Mouse (Mus musculus) gastrocnemius, postnatal 4 days (tissue): ENCODE measurements around the gene Crym. TPM values are rescaled to one million over a fixed set of nuclear protein-coding genes. Genes with fewer than 3 reads are reported as not detected.

Source experiments
- DNase-seq, 2 experiments: peaks; one replicate each; pipeline ENCODE4 v3.0.0; 2021 to 2022; ENCODE audit warnings: low spot score in 2 of 2, mixed read lengths in 2 of 2
- total RNA-seq, 2 experiments: library from RNA; stranded (reverse); gene quantifications; 2 replicates each; pipeline ENCODE4 v1.2.3; 2021

The Crym gene
- total RNA-seq, 2 experiments from 2014 or later, result 20.3 to 22.2 TPM

GRCm38 (mm10) chr7:120163581-120164251, 38.2 kb downstream of the Crym start:
- no peak for DNase-seq

- DNase-seq, result no peak
Observed at GRCm38 (mm10) chr7:120158121-120158613, 43.7 kb downstream of the Crym start.

GRCm38 (mm10) chr7:120157575-120158061, 44.3 kb downstream of the Crym start:
- no peak for DNase-seq

- no peak for DNase-seq
Observed at GRCm38 (mm10) chr7:120156841-120157409, 45.0 kb downstream of the Crym start.

GRCm38 (mm10) chr7:120150898-120151297, 51.0 kb downstream of the Crym start:
- DNase-seq, result no peak

- no peak for DNase-seq
Observed at GRCm38 (mm10) chr7:120150257-120150656, 51.7 kb downstream of the Crym start.

GRCm38 (mm10) chr7:120145191-120145590, 56.7 kb downstream of the Crym start, which contains the start of gene Zp2:
TSS of gene Zp2 (minus strand) at chr7:120145291.
- DNase-seq, result no peak

- no peak for DNase-seq
Observed at GRCm38 (mm10) chr7:120142743-120143142, 59.2 kb downstream of the Crym start.

Other genes starting within 250 kb of the Crym start
- not detected for gene Dnah3, start 106.8 kb downstream of the Crym start, total RNA-seq
- 10 to 100 TPM; 11.2 to 11.4 TPM for gene Tmem159, start 99.8 kb downstream of the Crym start, total RNA-seq
- gene Zp2, start 56.8 kb downstream of the Crym start, total RNA-seq, result 1 to 10 TPM; 1.4 to 2.2 TPM
- gene Anks4b, start 28.3 kb downstream of the Crym start, total RNA-seq, result under 1 TPM; 0.10 TPM
- not detected for gene Abca14, start 1.9 kb upstream of the Crym start, total RNA-seq
- gene Abca15, start 126.6 kb upstream of the Crym start, total RNA-seq, result not detected
- not detected for gene Abca16, start 207.5 kb upstream of the Crym start, total RNA-seq